Mouse (Mus musculus) gastrocnemius, adult 8-10 months (tissue): Measurements from ENCODE around the gene Brd3os. TPM values are rescaled to one million over a fixed set of nuclear protein-coding genes. Genes with fewer than 3 reads are reported as not detected.

ENCODE experiments used
- DNase-seq, 2 experiments: peaks; one replicate each; pipeline ENCODE4 v3.0.0; 2022; ENCODE audit warnings: low spot score in 2 of 2
- total RNA-seq, 4 experiments: library from RNA; stranded (reverse); gene quantifications; 2 replicates each; pipeline ENCODE4 v1.2.4; 2022

Gene Brd3os
- total RNA-seq, 4 experiments from 2014 or later = 0.70 to 1.2 (median 0.82) TPM

GRCm38 (mm10) chr2:27421293-27422068 lies 20.6 kb upstream of the Brd3os start:
- DNase-seq = no peak

GRCm38 (mm10) chr2:27423596-27423995 lies 18.5 kb upstream of the Brd3os start:
- DNase-seq = no peak

- DNase-seq = no peak
Measured at GRCm38 (mm10) chr2:27425161-27425611, 16.9 kb upstream of the Brd3os start.

GRCm38 (mm10) chr2:27425751-27426405 lies 16.2 kb upstream of the Brd3os start:
- DNase-seq = peak in 1 of 2 experiments; percentile 25

GRCm38 (mm10) chr2:27426406-27426854 lies 15.7 kb upstream of the Brd3os start:
- peak in 1 of 2 experiments; percentile 46 for DNase-seq

GRCm38 (mm10) chr2:27426855-27427457 lies 15.2 kb upstream of the Brd3os start, which contains the start of gene Vav2:
Vav2 (minus strand) TSS chr2:27427033.
- peak; percentile 78 to 88 for DNase-seq

GRCm38 (mm10) chr2:27428071-27428470 lies 14.1 kb upstream of the Brd3os start:
- peak; percentile 66 to 70 for DNase-seq

- no peak for DNase-seq
Measured at GRCm38 (mm10) chr2:27430621-27431020, 11.5 kb upstream of the Brd3os start.

GRCm38 (mm10) chr2:27432599-27432998 lies 9.5 kb upstream of the Brd3os start:
- DNase-seq = no peak

GRCm38 (mm10) chr2:27437876-27438275 lies 4.2 kb upstream of the Brd3os start:
- no peak for DNase-seq

GRCm38 (mm10) chr2:27438281-27438680 lies 3.8 kb upstream of the Brd3os start:
- DNase-seq = no peak

- DNase-seq = no peak
Measured at GRCm38 (mm10) chr2:27442708-27443449, 755 bp downstream of the Brd3os start.

- DNase-seq = no peak
Measured at GRCm38 (mm10) chr2:27443450-27443708, 1.3 kb downstream of the Brd3os start.

GRCm38 (mm10) chr2:27445910-27446309 lies 3.8 kb downstream of the Brd3os start:
- no peak for DNase-seq

GRCm38 (mm10) chr2:27446812-27447211 lies 4.7 kb downstream of the Brd3os start:
- DNase-seq = no peak

GRCm38 (mm10) chr2:27447782-27448181 lies 5.7 kb downstream of the Brd3os start:
- DNase-seq = no peak

- DNase-seq = no peak
Measured at GRCm38 (mm10) chr2:27450226-27450625, 8.1 kb downstream of the Brd3os start.

- no peak for DNase-seq
Measured at GRCm38 (mm10) chr2:27459735-27460134, 17.6 kb downstream of the Brd3os start.

GRCm38 (mm10) chr2:27460163-27460562 lies 18.0 kb downstream of the Brd3os start:
- DNase-seq = no peak

GRCm38 (mm10) chr2:27460651-27461050 lies 18.5 kb downstream of the Brd3os start:
- no peak for DNase-seq

GRCm38 (mm10) chr2:27461881-27462660 lies 19.9 kb downstream of the Brd3os start:
- no peak for DNase-seq
